Mouse (Mus musculus) midbrain, embryonic 12.5 days (tissue): Measurements from ENCODE around the gene Mepce. TPM values are rescaled to one million over a fixed set of nuclear protein-coding genes. Genes with fewer than 3 reads are reported as not detected.
A peak's percentile ranks its signal among the peaks of the same experiment; 100 is the strongest.

ENCODE experiments used
- ATAC-seq: fragments of 200-750 bp; cut with Nextera tagmentation; 2 replicates; pipeline ENCODE4 v1.8.0; 2017; ENCODE audit warnings: low read depth, moderate TSS enrichment, moderate library complexity; ENCODE audit not compliant: low FRiP score
- H3K27ac ChIP-seq: fragments of 300-500 bp; sonication (generic); replicated peaks from 2 replicates; pipeline ENCODE4 v1.5.1; 2016; ENCODE audit warnings: mild to moderate bottlenecking
- H3K27me3 ChIP-seq: fragments of 300-500 bp; sonication (generic); 2 replicates; pipeline ENCODE4 v1.6.1; 2016; ENCODE audit warnings: mild to moderate bottlenecking
- H3K36me3 ChIP-seq: fragments of 300-500 bp; sonication (generic); 2 replicates; pipeline ENCODE4 v1.6.1; 2016
- H3K4me1 ChIP-seq: fragments of 300-500 bp; sonication (generic); 2 replicates; pipeline ENCODE4 v1.6.1; 2016
- H3K4me2 ChIP-seq: fragments of 300-500 bp; sonication (generic); replicated peaks from 2 replicates; pipeline ENCODE4 v1.6.1; 2016; ENCODE audit warnings: mild to moderate bottlenecking, moderate library complexity
- H3K4me3 ChIP-seq: fragments of 300-500 bp; sonication (generic); 2 replicates; pipeline ENCODE4 v1.5.1; 2016; ENCODE audit warnings: mild to moderate bottlenecking
- H3K9ac ChIP-seq: fragments of 300-500 bp; sonication (generic); replicated peaks from 2 replicates; pipeline ENCODE4 v1.6.1; 2016; ENCODE audit warnings: mild to moderate bottlenecking, moderate library complexity
- H3K9me3 ChIP-seq: fragments of 300-500 bp; sonication (generic); 2 replicates; pipeline ENCODE4 v1.6.1; 2016; ENCODE audit warnings: mild to moderate bottlenecking
- WGBS: fragments of 180-500 bp; shearing (Covaris S2); methylation state at CpG from one replicate; pipeline ENCODE4 v1.1.7; 2016; 5-methylcytosine and 5-hydroxymethylcytosine counted together
- polyA plus RNA-seq: library from polyadenylated mRNA; unstranded; fragments of >200 nt; fragmentation: Nextera tagmentation; extraction: Ambion mirVana; gene quantifications from 2 replicates; pipeline ENCODE4 v1.2.1, GENCODE M21; 2016

Gene Mepce
- polyA plus RNA-seq, 1 experiment from 2014 or later: 13.7 TPM

DNA sequence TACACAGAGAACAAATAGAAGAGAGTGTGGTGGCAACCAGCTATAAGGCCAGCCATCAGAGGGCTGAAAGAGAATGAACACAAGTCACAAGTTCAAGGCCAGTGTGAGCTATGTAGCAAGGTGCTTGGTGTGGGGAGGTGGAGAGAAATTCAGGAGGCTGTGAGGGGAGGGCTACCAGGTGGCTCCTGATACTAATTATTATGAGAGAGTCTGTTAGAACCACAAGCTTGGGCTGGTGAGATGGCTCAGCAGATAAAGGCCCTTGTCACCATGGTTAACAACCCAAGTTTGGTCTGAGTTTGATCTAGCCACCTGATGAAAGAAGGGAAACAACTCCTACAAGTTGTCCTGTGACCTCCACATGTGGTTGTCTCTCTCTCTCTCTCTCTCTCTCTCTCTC lies 14.7 kb downstream of the Mepce start:
- no peak for ATAC-seq
- Histone ChIP-seq H3K4me3 (no peak overlapping the region), H3K9me3 (no peaks in the 10 kb centered on the region), H3K36me3 (no peaks in the 10 kb centered on the region), H3K9ac (no peak overlapping the region), H3K27ac (no peak overlapping the region), H3K4me1 (peaks cover 9% of the 10 kb centered on the region; the same call in 1 of the 2 replicates), H3K27me3 (no peaks in the 10 kb centered on the region), H3K4me2 (no peak overlapping the region)

DNA sequence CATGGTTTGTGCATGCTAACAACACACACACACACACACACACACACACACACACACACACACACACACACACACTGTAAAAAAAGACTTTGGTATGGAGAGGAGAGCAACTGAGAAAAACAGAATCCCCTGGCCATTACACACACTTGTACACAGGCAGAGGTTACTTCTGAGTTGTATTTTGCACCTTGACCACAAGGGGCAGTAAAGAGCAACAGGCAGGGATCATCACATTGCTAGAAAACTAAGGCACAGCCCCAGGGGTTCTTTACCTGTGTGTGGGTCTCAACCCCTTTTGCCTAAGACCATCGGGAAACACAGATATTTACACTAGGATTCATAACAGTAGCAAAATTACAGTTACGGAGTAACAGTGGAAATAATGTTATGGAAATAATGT lies 16.7 kb downstream of the Mepce start:
- no peaks in the 10 kb centered on the region for H3K9me3 ChIP-seq
- H3K4me2 ChIP-seq: no peak overlapping the region
- WGBS: 48% methylated on average over 2 of the region's 2 CpGs
- H3K4me3 ChIP-seq: no peak overlapping the region
- no peak overlapping the region for H3K9ac ChIP-seq
- no peak for ATAC-seq
- no peaks in the 10 kb centered on the region for H3K36me3 ChIP-seq
- H3K27me3 ChIP-seq: no peaks in the 10 kb centered on the region
- peaks cover 9% of the 10 kb centered on the region; the same call in 1 of the 2 replicates for H3K4me1 ChIP-seq
- no peak overlapping the region for H3K27ac ChIP-seq

DNA sequence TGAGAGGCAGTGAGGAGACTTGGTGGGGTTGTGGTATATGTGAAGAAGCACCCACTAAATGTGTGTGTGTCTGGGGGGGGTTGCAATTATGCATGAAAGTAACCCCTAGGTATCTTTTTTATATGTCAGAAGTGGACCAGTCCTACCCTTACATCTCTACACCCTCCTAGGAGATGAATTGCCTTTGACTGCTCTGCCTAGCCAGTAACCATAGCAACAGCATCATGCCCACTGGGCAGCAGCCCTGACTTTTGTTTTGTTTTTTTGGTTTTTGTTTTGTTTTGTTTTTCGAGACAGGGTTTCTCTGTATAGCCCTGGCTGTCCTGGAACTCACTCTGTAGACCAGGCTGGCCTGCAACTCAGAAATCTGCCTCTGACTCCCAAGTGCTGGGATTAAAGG lies 19.0 kb downstream of the Mepce start:
- Histone ChIP-seq H3K27ac (0 out of 2 replicates have a peak overlapping the region, but pooled peaks have one; percentile 39), H3K27me3 (no peaks in the 10 kb centered on the region), H3K9ac (no peak overlapping the region), H3K36me3 (no peaks in the 10 kb centered on the region), H3K4me3 (no peak overlapping the region), H3K4me1 (peaks cover 9% of the 10 kb centered on the region; the same call in 1 of the 2 replicates), H3K4me2 (no peak overlapping the region), H3K9me3 (no peaks in the 10 kb centered on the region)
- WGBS: 20% methylated on average over 1 of the region's 1 CpGs
- no peak for ATAC-seq

DNA sequence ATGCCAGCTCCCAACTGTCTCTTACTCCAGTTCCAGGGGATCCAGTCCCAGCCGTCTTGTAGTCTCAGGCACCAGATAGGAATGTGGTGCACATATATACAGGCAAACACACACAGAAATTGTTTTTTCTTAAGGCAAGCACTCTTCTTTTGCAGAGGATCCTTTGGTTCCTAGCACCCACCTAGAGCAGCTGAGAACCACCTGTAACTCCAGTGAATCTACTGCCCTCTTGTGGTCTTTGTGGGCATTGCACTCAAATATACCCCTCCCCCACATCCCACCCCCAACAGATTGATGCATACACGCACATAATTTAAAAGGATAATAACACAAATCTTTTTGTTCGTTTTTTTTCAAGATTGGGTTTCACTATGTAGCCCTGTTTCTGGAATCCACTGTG lies 21.2 kb downstream of the Mepce start:
- peaks cover 9% of the 10 kb centered on the region; the same call in 1 of the 2 replicates for H3K4me1 ChIP-seq
- H3K36me3 ChIP-seq: no peaks in the 10 kb centered on the region
- H3K9me3 ChIP-seq: no peaks in the 10 kb centered on the region
- H3K4me3 ChIP-seq: no peak overlapping the region
- H3K4me2 ChIP-seq: no peak overlapping the region
- no peak for ATAC-seq
- no peaks in the 10 kb centered on the region for H3K27me3 ChIP-seq
- no peak overlapping the region for H3K27ac ChIP-seq
- no peak overlapping the region for H3K9ac ChIP-seq
- 62% methylated on average over 3 of the region's 3 CpGs for whole genome bisulfite sequencing

DNA sequence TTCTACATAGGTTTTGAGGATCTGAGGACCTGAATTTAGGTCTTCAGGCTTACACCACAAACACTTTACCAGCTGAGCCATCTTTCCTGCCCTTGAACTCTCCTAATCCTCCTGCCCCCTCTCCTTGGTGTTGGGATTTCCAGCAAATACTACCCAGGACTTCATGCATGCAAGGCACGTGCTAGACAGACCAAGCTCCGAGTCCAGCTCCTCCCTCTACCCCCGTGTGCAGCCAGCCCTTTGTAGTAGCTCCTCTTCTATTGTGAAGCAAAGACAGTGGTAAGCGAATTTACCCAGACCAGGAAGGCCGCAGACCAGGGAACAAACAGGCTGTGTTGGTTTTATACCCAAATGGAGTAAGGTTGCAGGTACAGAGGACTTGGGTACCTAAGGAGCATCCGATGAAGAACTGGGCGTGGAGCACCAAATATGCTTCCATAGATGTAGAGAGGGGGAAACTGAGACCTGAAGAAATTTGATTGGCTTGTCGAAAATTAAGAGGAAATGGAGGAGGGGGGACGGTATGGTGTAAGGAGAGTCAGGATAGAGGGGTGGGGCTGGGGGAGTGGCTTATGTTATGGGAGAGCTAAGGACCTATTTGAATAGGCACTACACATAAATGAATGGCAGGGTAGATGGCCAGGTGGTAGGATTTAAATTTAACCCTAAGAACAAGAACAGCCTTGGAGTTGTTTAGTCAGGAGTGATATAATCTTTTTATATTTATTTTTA lies 22.7 kb downstream of the Mepce start:
- Histone ChIP-seq H3K36me3 (no peaks in the 10 kb centered on the region), H3K9me3 (no peaks in the 10 kb centered on the region), H3K27me3 (no peaks in the 10 kb centered on the region), H3K4me3 (no peak overlapping the region), H3K4me1 (peaks cover 12% of the 10 kb centered on the region; the same call in 1 of the 2 replicates), H3K9ac (no peak overlapping the region), H3K4me2 (no peak overlapping the region), H3K27ac (no peak overlapping the region; the same call in 1 of the 2 replicates)
- 50% methylated on average over 9 of the region's 9 CpGs for WGBS
- 0 out of 2 replicates have a peak, but pooled peaks have one; percentile 23 for ATAC-seq

DNA sequence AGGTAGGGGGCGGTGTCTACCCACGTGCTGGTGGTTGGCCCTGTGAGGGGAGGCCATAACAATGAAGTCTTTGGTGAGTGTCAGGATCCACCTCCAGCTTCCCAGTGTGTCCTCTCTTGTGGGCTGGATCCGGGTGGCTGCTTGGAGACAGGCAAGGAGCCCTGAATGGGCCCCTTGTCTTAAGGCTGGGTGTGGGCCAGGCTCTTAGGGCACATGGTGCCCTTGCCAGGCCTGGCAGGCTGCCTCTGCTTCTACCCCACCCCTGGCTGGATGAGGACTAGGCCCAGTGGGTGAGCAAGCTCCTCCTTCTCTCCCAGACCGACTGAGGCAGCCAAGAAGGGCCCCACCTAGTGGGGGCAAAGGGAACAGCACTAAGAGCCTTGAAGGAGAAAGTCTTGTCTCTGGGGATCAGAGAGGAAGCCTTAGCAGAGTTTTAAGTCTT lies 27.5 kb downstream of the Mepce start:
- Histone ChIP-seq H3K4me1 (peaks cover 8% of the 10 kb centered on the region), H3K9ac (no peak overlapping the region; the same call in 1 of the 2 replicates), H3K4me2 (no peak overlapping the region), H3K27me3 (no peaks in the 10 kb centered on the region), H3K36me3 (peaks cover 30% of the 10 kb centered on the region), H3K9me3 (no peaks in the 10 kb centered on the region), H3K4me3 (no peak overlapping the region), H3K27ac (peak overlapping the region; percentile 22; the same call in 1 of the 2 replicates)
- ATAC-seq: peak; percentile 66
- 30% methylated on average over 4 of the region's 4 CpGs for WGBS

DNA sequence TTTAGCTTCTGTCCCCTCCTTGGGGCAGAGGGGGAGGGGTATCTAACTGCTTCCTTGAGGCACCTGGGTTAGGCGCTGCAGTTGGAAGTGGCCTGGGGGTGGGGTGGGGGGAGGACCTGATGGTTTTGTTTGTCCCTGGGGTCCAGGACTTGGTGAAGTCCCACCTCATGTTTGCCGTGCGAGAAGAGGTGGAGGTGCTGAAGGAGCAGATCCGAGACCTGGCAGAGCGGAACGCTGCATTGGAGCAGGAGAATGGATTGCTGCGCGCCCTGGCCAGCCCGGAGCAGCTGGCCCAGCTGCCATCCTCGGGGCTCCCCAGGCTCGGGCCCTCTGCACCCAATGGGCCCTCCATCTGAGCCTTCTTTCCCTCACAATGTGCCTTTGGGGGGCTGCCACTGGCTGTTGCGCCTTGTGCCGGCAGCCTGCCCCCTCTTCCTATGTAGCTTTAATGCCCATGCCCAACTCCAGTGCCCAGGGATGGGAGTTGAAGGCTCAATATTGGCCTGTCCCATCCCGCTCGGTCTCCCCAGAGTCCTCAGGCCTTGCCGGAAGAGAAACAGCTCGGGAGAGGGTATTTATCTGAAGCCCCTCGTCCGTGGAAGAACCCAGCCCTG lies 28.4 kb downstream of the Mepce start:
- ATAC-seq: no peak
- whole genome bisulfite sequencing: 89% methylated on average over 19 of the region's 19 CpGs
- Histone ChIP-seq H3K36me3 (peaks cover 30% of the 10 kb centered on the region), H3K9ac (no peak overlapping the region), H3K27ac (no peak overlapping the region), H3K4me2 (no peak overlapping the region), H3K4me1 (peaks cover 8% of the 10 kb centered on the region), H3K27me3 (no peaks in the 10 kb centered on the region), H3K9me3 (no peaks in the 10 kb centered on the region), H3K4me3 (no peak overlapping the region)

DNA sequence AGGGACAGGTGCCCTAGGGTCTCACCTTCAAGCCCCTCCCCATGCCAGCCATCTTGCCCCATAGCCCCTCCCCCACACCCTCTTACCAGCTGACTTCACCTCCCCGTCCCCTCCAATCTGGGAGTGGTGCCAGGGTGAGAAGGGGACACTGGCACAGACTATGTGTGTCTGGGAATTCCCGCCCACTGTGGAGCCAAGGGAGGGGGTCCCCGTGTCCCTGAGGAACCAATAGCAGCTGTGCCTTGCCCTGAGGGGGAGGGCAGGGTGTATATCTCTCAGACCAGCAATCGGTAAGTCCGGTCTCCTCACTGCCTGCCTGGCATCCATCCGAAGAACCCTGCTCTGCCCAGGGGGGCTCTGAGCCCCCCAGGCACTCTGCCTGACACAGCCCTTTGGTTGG lies 29.6 kb downstream of the Mepce start:
- Histone ChIP-seq H3K9me3 (no peaks in the 10 kb centered on the region), H3K36me3 (peaks cover 34% of the 10 kb centered on the region), H3K4me1 (peaks cover 8% of the 10 kb centered on the region), H3K4me3 (no peak overlapping the region), H3K27ac (no peak overlapping the region), H3K27me3 (no peaks in the 10 kb centered on the region), H3K9ac (no peak overlapping the region), H3K4me2 (no peak overlapping the region)
- WGBS: 89% methylated on average over 6 of the region's 6 CpGs
- no peak for ATAC-seq

DNA sequence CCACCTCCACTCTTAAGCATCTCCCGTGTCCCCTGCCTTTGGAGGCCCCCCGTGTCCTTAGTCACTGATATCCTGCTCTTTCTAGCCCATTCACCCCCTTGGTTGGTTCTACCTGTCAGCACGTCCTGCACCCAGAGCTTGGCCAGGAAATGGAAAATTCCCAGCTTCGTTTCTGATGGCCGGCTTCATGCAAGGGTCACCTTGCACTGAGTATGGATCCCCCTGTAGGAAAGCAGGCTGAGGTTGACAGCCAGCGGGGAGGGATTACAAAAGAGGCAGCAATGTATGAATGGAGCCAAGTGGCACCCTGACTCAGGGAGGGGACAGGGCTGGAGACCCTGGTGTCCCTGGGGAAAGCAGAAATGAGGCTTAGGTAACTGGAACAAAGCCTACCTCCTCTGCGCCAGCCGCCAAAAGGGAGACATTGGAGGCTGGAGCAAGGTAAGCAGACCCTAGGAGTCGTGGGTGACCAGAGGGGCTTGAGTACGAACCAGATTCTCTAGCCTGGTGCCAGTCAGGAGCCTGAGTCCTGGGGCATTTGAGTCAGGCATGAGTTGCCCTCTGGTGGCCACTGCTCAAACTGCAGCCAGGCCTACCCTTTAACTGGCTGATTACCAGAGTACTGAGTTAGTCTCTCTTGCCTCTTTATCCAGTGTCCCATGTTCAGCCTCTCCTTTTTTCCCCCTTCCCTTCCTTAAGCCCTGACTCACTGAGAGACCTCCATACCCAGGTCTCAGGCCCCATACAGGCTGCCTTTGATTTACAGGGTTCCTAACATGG lies 30.4 kb downstream of the Mepce start:
- no peak overlapping the region for H3K4me2 ChIP-seq
- no peaks in the 10 kb centered on the region for H3K9me3 ChIP-seq
- no peak overlapping the region for H3K9ac ChIP-seq
- ATAC-seq: peak; percentile 32
- 49% methylated on average over 10 of the region's 10 CpGs for WGBS
- H3K36me3 ChIP-seq: peaks cover 41% of the 10 kb centered on the region
- no peak overlapping the region; the same call in 1 of the 2 replicates for H3K27ac ChIP-seq
- no peak overlapping the region for H3K4me3 ChIP-seq
- peaks cover 8% of the 10 kb centered on the region for H3K4me1 ChIP-seq
- no peaks in the 10 kb centered on the region for H3K27me3 ChIP-seq

DNA sequence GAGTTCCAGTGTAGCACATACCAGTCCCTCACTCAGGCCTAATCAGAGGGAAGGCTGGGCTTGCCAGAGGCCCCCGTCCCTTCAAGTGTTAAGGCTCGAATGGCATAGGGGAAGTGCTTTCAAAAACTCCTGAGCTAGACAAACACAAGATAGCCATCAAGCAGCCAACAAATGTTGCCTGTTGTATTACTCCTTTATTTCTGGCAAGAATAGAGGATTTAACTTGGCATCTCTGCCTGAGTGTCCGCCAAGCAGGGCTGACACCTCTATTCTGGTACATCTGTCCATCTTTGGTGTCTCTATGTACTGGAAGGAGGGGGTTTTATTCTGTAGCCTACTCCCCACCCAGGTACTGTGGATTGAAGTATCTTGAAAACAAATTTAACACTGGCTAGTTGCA lies 31.3 kb downstream of the Mepce start:
- 79% methylated on average over 3 of the region's 3 CpGs for WGBS
- no peak overlapping the region for H3K4me3 ChIP-seq
- no peak overlapping the region for H3K27ac ChIP-seq
- no peak overlapping the region for H3K4me2 ChIP-seq
- H3K4me1 ChIP-seq: peaks cover 8% of the 10 kb centered on the region
- H3K9me3 ChIP-seq: no peaks in the 10 kb centered on the region
- no peak overlapping the region for H3K9ac ChIP-seq
- peaks cover 50% of the 10 kb centered on the region for H3K36me3 ChIP-seq
- ATAC-seq: no peak
- no peaks in the 10 kb centered on the region for H3K27me3 ChIP-seq

DNA sequence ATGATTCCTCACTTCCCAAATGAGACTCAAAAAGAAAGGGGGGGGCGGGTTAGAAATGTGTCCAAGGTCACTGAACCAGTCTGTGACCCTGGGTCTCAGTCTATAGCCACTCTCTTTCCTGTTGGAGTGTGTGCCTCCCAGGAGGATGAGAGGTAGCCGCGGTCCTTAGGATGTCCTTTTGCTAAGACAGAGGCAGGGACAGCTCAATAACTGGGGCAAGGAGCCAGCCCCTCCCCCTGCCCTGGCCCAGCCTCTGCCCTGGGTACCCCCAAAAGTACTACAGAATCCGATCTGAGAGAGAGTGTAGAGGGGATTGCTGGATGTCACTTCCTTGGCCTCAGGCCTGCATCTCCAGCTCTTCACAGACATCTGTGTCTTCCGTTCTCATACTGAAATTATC lies 32.0 kb downstream of the Mepce start:
- Histone ChIP-seq H3K27me3 (no peaks in the 10 kb centered on the region), H3K27ac (no peak overlapping the region), H3K4me2 (no peak overlapping the region), H3K4me3 (no peak overlapping the region), H3K36me3 (peaks cover 54% of the 10 kb centered on the region), H3K4me1 (peaks cover 8% of the 10 kb centered on the region), H3K9me3 (no peaks in the 10 kb centered on the region), H3K9ac (no peak overlapping the region)
- 85% methylated on average over 5 of the region's 5 CpGs for WGBS
- ATAC-seq: no peak
